Mouse (Mus musculus) heart, embryonic 11.5 days (tissue): ENCODE results near the gene Stk35. TPM values are rescaled to one million over a fixed set of nuclear protein-coding genes. Genes with fewer than 3 reads are reported as not detected.

Source experiments
- ATAC-seq: fragments of 200-750 bp; cut with Nextera tagmentation; replicated peaks from 2 replicates; pipeline ENCODE4 v1.8.0; 2017; ENCODE audit warnings: moderate library complexity; ENCODE audit not compliant: insufficient number of reproducible peaks, low FRiP score, low TSS enrichment
- H3K27ac ChIP-seq: fragments of 300-500 bp; sonication (generic); 2 replicates; pipeline ENCODE4 v1.5.1; 2014; ENCODE audit warnings: mild to moderate bottlenecking, low read depth, low read length
- H3K27me3 ChIP-seq: fragments of 300-500 bp; sonication (generic); 2 replicates; pipeline ENCODE4 v1.6.1; 2014; ENCODE audit warnings: mild to moderate bottlenecking, low read length, mixed read lengths; ENCODE audit not compliant: control insufficient read depth, insufficient read depth
- H3K36me3 ChIP-seq: fragments of 300-500 bp; sonication (generic); 2 replicates; pipeline ENCODE4 v1.6.1; 2014; ENCODE audit warnings: mild to moderate bottlenecking, low read length, moderate library complexity, mixed read lengths; ENCODE audit not compliant: control insufficient read depth, insufficient read depth
- H3K4me1 ChIP-seq: fragments of 300-500 bp; sonication (generic); 2 replicates; pipeline ENCODE4 v1.6.1; 2014; ENCODE audit warnings: low read length; ENCODE audit not compliant: control insufficient read depth, insufficient read depth
- H3K4me2 ChIP-seq: fragments of 300-500 bp; sonication (generic); 2 replicates; pipeline ENCODE4 v1.6.1; 2014; ENCODE audit warnings: mild to moderate bottlenecking, moderate library complexity
- H3K4me3 ChIP-seq: fragments of 300-500 bp; sonication (generic); 2 replicates; pipeline ENCODE4 v1.5.1; 2014; ENCODE audit warnings: low read depth, low read length
- H3K9ac ChIP-seq: fragments of 300-500 bp; sonication (generic); 2 replicates; pipeline ENCODE4 v1.6.1; 2014; ENCODE audit warnings: mild to moderate bottlenecking, low read depth, low read length, moderate library complexity
- H3K9me3 ChIP-seq: fragments of 300-500 bp; sonication (generic); replicated peaks from 2 replicates; pipeline ENCODE4 v1.6.1; 2016; ENCODE audit warnings: low read length; ENCODE audit not compliant: control insufficient read depth
- WGBS: fragments of 180-500 bp; shearing (Covaris S2); extraction: QIAGEN DNeasy Blood & Tissue Kit; methylation state at CpG from one replicate; pipeline ENCODE4 v1.1.7; 2014; ENCODE audit not compliant: insufficient replicate concordance; 5-methylcytosine and 5-hydroxymethylcytosine counted together
- polyA plus RNA-seq: library from polyadenylated mRNA; unstranded; fragments of >200 nt; fragmentation: Nextera tagmentation; extraction: Ambion mirVana; gene quantifications from 2 replicates; pipeline ENCODE4 v1.2.1, GENCODE M21; 2014

Gene Stk35
- polyA plus RNA-seq, result 8.0 and 9.7 TPM in 2 replicates

GRCm38 (mm10) chr2:129800271-129800903 lies at the start of gene Stk35:
Gene Stk35, plus strand, starts transcription at chr2:129800517.
- Histone ChIP-seq H3K27ac (peak within 1 kb of the TSS; percentile 96), H3K4me3 (peak within 1 kb of the TSS; percentile 98), H3K4me2 (peak within 1 kb of the TSS; percentile 95), H3K36me3 (no peaks in the 10 kb centered on the region), H3K27me3 (no peaks in the 10 kb centered on the region), H3K9me3 (no peaks in the 10 kb centered on the region), H3K9ac (peak within 1 kb of the TSS; percentile 95), H3K4me1 (peaks cover 18% of the 10 kb centered on the region)
- ATAC-seq, result peak; percentile 89
- WGBS, result under 1% methylated on average over 63 of the region's 63 CpGs

GRCm38 (mm10) chr2:129782046-129782445 lies 18.3 kb upstream of the Stk35 start:
- Histone ChIP-seq H3K36me3 (no peaks in the 10 kb centered on the region), H3K9ac (no peak overlapping the region), H3K9me3 (no peaks in the 10 kb centered on the region), H3K27me3 (no peaks in the 10 kb centered on the region), H3K4me2 (no peak overlapping the region), H3K4me3 (no peak overlapping the region), H3K4me1 (no peaks in the 10 kb centered on the region), H3K27ac (no peak overlapping the region)
- 88% methylated on average over 1 of the region's 1 CpGs for WGBS
- no peak for ATAC-seq

- Histone ChIP-seq H3K9me3 (peaks cover 5% of the 10 kb centered on the region), H3K9ac (no peak overlapping the region), H3K27me3 (no peaks in the 10 kb centered on the region), H3K36me3 (no peaks in the 10 kb centered on the region), H3K27ac (no peak overlapping the region), H3K4me1 (peaks cover 4% of the 10 kb centered on the region), H3K4me3 (no peak overlapping the region), H3K4me2 (no peak overlapping the region)
- 69% methylated on average over 2 of the region's 2 CpGs for WGBS
- no peak for ATAC-seq
Measured at GRCm38 (mm10) chr2:129796501-129796900, 3.8 kb upstream of the Stk35 start.

GRCm38 (mm10) chr2:129797709-129798108 lies 2.6 kb upstream of the Stk35 start:
- Histone ChIP-seq H3K4me1 (peaks cover 14% of the 10 kb centered on the region), H3K9ac (no peak overlapping the region), H3K4me2 (no peak overlapping the region), H3K27me3 (no peaks in the 10 kb centered on the region), H3K9me3 (peaks cover 5% of the 10 kb centered on the region), H3K36me3 (no peaks in the 10 kb centered on the region), H3K27ac (no peak overlapping the region), H3K4me3 (no peak overlapping the region)
- 53% methylated on average over 1 of the region's 3 CpGs for whole genome bisulfite sequencing
- ATAC-seq, result no peak

- Histone ChIP-seq H3K27ac (no peak overlapping the region), H3K9ac (no peak overlapping the region), H3K4me1 (peaks cover 18% of the 10 kb centered on the region), H3K27me3 (no peaks in the 10 kb centered on the region), H3K36me3 (no peaks in the 10 kb centered on the region), H3K9me3 (peaks cover 5% of the 10 kb centered on the region), H3K4me2 (no peak overlapping the region), H3K4me3 (no peak overlapping the region)
- ATAC-seq, result no peak
Measured at GRCm38 (mm10) chr2:129798410-129798809, 1.9 kb upstream of the Stk35 start.

- WGBS, result under 1% methylated on average over 32 of the region's 32 CpGs
- no peak; the same call in 1 of the 2 replicates for ATAC-seq
Measured at GRCm38 (mm10) chr2:129800904-129801230, 550 bp downstream of the Stk35 start.

GRCm38 (mm10) chr2:129801231-129802029 lies 1.1 kb downstream of the Stk35 start:
- ATAC-seq, result peak; percentile 65
- Histone ChIP-seq H3K36me3 (no peaks in the 10 kb centered on the region; the same call in 1 of the 2 replicates), H3K4me2 (peak overlapping the region; percentile 95), H3K9ac (peak overlapping the region; percentile 95), H3K4me1 (peaks cover 22% of the 10 kb centered on the region), H3K9me3 (no peaks in the 10 kb centered on the region), H3K27me3 (no peaks in the 10 kb centered on the region), H3K4me3 (peak overlapping the region; percentile 98), H3K27ac (peak overlapping the region; percentile 96)
- under 1% methylated on average over 72 of the region's 73 CpGs for WGBS

More at GRCm38 (mm10) chr2:129800904-129801230, 550 bp downstream of the Stk35 start:
- no peaks in the 10 kb centered on the region for H3K27me3 ChIP-seq
- H3K4me1 ChIP-seq, result peaks cover 21% of the 10 kb centered on the region
- no peaks in the 10 kb centered on the region; the same call in 1 of the 2 replicates for H3K36me3 ChIP-seq
- peak overlapping the region; percentile 98 for H3K4me3 ChIP-seq
- H3K9me3 ChIP-seq, result no peaks in the 10 kb centered on the region
- H3K4me2 ChIP-seq, result peak overlapping the region; percentile 95
- peak overlapping the region; percentile 96 for H3K27ac ChIP-seq
- peak overlapping the region; percentile 95 for H3K9ac ChIP-seq

GRCm38 (mm10) chr2:129805486-129805885 lies 5.2 kb downstream of the Stk35 start:
- H3K27ac ChIP-seq, result no peak overlapping the region
- no peak for ATAC-seq
- H3K36me3 ChIP-seq, result peaks cover 6% of the 10 kb centered on the region
- H3K4me1 ChIP-seq, result peaks cover 19% of the 10 kb centered on the region
- no peaks in the 10 kb centered on the region for H3K27me3 ChIP-seq
- no peak overlapping the region for H3K4me2 ChIP-seq
- no peak overlapping the region for H3K4me3 ChIP-seq
- WGBS, result 80% methylated on average over 4 of the region's 4 CpGs
- H3K9ac ChIP-seq, result no peak overlapping the region
- no peaks in the 10 kb centered on the region for H3K9me3 ChIP-seq
